Mouse (Mus musculus) erythroblast, embryonic 14.5 days (primary cell): ENCODE measurements around the gene Cd22.
"Not testable (repeated sequence)": the region's sequence is repeated elsewhere in the genome, so short reads cannot be mapped to it uniquely, and the experiment has no call there.

Experiments used
- GATA1 ChIP-seq: IDR thresholded peaks from 2 replicates; pipeline ENCODE4 v1.6.1; 2012; ENCODE audit warnings: low read length, inconsistent platforms, mixed read lengths
- TAL1 ChIP-seq: IDR thresholded peaks from 3 replicates; pipeline ENCODE4 v1.6.1; 2012; ENCODE audit warnings: low read length, inconsistent platforms, mixed read lengths

GRCm38 (mm10) chr7:30924581-30924980 lies 44.4 kb upstream of the Cd22 start, which contains the start of gene Hamp2:
- not testable (repeated sequence) for TF ChIP-seq GATA1, TAL1
